Mouse (Mus musculus) heart, adult 2 months (tissue): ENCODE results near the gene Gabarap.

ENCODE experiments used
- CTCF ChIP-seq: fragments of 200-600 bp; IDR thresholded peaks from 2 replicates; pipeline ENCODE4 v1.8.1; 2022; ENCODE audit warnings: antibody characterized with exemption, mild to moderate bottlenecking, moderate library complexity
- POLR2A ChIP-seq: fragments of 200-500 bp; IDR thresholded peaks from 2 replicates; pipeline ENCODE4 v1.6.1; 2011; ENCODE audit warnings: mild to moderate bottlenecking, low read depth, low read length, control low read depth; ENCODE audit not compliant: insufficient read depth

- TF ChIP-seq CTCF: no peak
- TF ChIP-seq POLR2A: no peak
Measured at GRCm38 (mm10) chr11:70010548-70010947, 19.6 kb downstream of the Gabarap start.
